ENCODE assay signal across 11 mouse cellular contexts in the genomic region with DNA sequence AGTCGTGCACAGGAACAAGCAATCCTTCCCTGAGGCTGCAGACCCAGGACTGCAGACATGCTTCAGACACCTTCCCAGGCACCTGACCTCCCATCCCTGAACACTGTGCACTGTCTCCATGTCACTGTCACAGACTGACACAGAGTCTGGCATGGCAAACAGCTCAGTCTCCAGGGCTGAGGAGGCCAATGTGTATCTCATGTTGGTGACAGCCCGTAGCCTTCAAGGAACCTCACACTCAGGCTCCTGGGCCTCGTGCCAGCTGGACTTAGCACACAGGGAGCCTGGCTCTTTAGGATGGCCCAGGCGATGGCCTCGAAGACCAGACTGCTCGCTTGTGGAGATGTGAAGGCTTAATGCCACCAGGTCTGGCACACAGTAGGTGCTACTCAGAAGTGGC. TPM values are rescaled to one million over a fixed set of nuclear protein-coding genes. Genes with fewer than 3 reads are reported as not detected.
DNase-seq lines count a peak whose midpoint lies in the region; ATAC-seq and TF ChIP-seq lines count a peak whose summit lies in the region.
"Had no signal": no experiment of that assay in that cellular context is flagged by ENCODE, and none has a peak within 500 bp of the region (broad histone marks: within the 10 kb centered on the region; RNA-seq: fewer than 3 reads in every experiment).

No protein-coding gene starts in this region.

- H3K27me3 ChIP-seq in midbrain, embryonic 14.5 days (ENCODE audit: control insufficient read depth, insufficient read depth, low read length): no peaks in the 10 kb centered on the region
- no peaks in the 10 kb centered on the region for H3K27me3 ChIP-seq in midbrain, postnatal 0 days (ENCODE audit: insufficient read depth, low read length)
- H3K27me3 ChIP-seq in neural tube, embryonic 15.5 days (replicated peaks): no peaks in the 10 kb centered on the region
- no peaks in the 10 kb centered on the region for H3K27me3 ChIP-seq in forebrain, embryonic 11.5 days (ENCODE audit: control insufficient read depth, insufficient read depth, low read length)

- no peak for TF ChIP-seq CTCF in midbrain, postnatal 0 days (IDR thresholded peaks at IDR 0.05)

- peak; percentile 21 for DNase-seq in midbrain, embryonic 14.5 days
- DNase-seq in midbrain, postnatal 0 days (ENCODE audit: low spot score): no peak
- DNase-seq in brain, adult 2 months (ENCODE audit: low read depth, low spot score): peak; percentile 84
- DNase-seq in gastrocnemius, adult 8-10 months (ENCODE audit: low spot score in 2 of 2): peak; percentile 35 to 36
- DNase-seq in lung, postnatal 25 days (ENCODE audit: low spot score): peak; percentile 25
- DNase-seq in urinary bladder, postnatal 4 days (ENCODE audit: low spot score in 2 of 2): no peak
- DNase-seq in forebrain, embryonic 11.5 days (ENCODE audit: low spot score): no peak

- H3K4me3 ChIP-seq in midbrain, embryonic 14.5 days (replicated peaks; ENCODE audit: low read depth, low read length): no peak overlapping the region
- no peak overlapping the region for H3K4me3 ChIP-seq in midbrain, postnatal 0 days (ENCODE audit: low read depth, low read length)
- H3K4me3 ChIP-seq in neural tube, embryonic 15.5 days (replicated peaks): no peak overlapping the region
- H3K4me3 ChIP-seq in forebrain, embryonic 11.5 days (ENCODE audit: low read depth, low read length): no peak overlapping the region
- H3K4me3 ChIP-seq: heart, embryonic 10.5 days; limb, embryonic 15.5 days had no signal

- WGBS in midbrain, embryonic 14.5 days: 88% methylated on average over 6 of the region's 6 CpGs
- WGBS in midbrain, postnatal 0 days: 69% methylated on average over 6 of the region's 6 CpGs
- 82% methylated on average over 6 of the region's 6 CpGs for WGBS in neural tube, embryonic 15.5 days
- 94% methylated on average over 6 of the region's 6 CpGs for WGBS in forebrain, embryonic 11.5 days

- no peak overlapping the region for H3K4me2 ChIP-seq in midbrain, embryonic 14.5 days (ENCODE audit: low read length)
- no peak overlapping the region for H3K4me2 ChIP-seq in midbrain, postnatal 0 days (ENCODE audit: low read depth, low read length, poor library complexity, severe bottlenecking)
- no peak overlapping the region for H3K4me2 ChIP-seq in neural tube, embryonic 15.5 days
- H3K4me2 ChIP-seq in forebrain, embryonic 11.5 days (ENCODE audit: low read depth, low read length, severe bottlenecking): no peak overlapping the region
- H3K4me2 ChIP-seq: limb, embryonic 15.5 days had no signal

- no peak overlapping the region for H3K9ac ChIP-seq in midbrain, embryonic 14.5 days (replicated peaks; ENCODE audit: low read length)
- H3K9ac ChIP-seq in midbrain, postnatal 0 days (replicated peaks; ENCODE audit: low read length, poor library complexity, severe bottlenecking): no peak overlapping the region
- no peak overlapping the region for H3K9ac ChIP-seq in neural tube, embryonic 15.5 days (replicated peaks)
- H3K9ac ChIP-seq in forebrain, embryonic 11.5 days (ENCODE audit: low read length): no peak overlapping the region
- H3K9ac ChIP-seq: limb, embryonic 15.5 days had no signal

- H3K36me3 ChIP-seq in midbrain, embryonic 14.5 days (ENCODE audit: control insufficient read depth, insufficient read depth, low read length): no peaks in the 10 kb centered on the region
- no peaks in the 10 kb centered on the region for H3K36me3 ChIP-seq in midbrain, postnatal 0 days (ENCODE audit: insufficient read depth, low read length)
- H3K36me3 ChIP-seq in neural tube, embryonic 15.5 days: 0 out of 2 replicates have a peak, but pooled peaks cover 2% of the 10 kb centered on the region
- H3K36me3 ChIP-seq in forebrain, embryonic 11.5 days (ENCODE audit: control insufficient read depth, insufficient read depth, low read length): no peaks in the 10 kb centered on the region
- H3K36me3 ChIP-seq: heart, embryonic 10.5 days; limb, embryonic 15.5 days had no signal

- ATAC-seq in midbrain, embryonic 14.5 days (ENCODE audit: low FRiP score, low TSS enrichment): no peak
- ATAC-seq in midbrain, postnatal 0 days (ENCODE audit: low FRiP score): no peak
- no peak for ATAC-seq in neural tube, embryonic 15.5 days (ENCODE audit: low FRiP score)
- ATAC-seq in forebrain, embryonic 11.5 days (replicated peaks; ENCODE audit: low FRiP score): no peak

- H3K4me1 ChIP-seq in midbrain, embryonic 14.5 days (ENCODE audit: control insufficient read depth, insufficient read depth, low read length): peaks cover 10% of the 10 kb centered on the region
- 0 out of 2 replicates have a peak, but pooled peaks cover 2% of the 10 kb centered on the region for H3K4me1 ChIP-seq in midbrain, postnatal 0 days (ENCODE audit: insufficient read depth, low read length)
- H3K4me1 ChIP-seq in neural tube, embryonic 15.5 days: peaks cover 20% of the 10 kb centered on the region
- H3K4me1 ChIP-seq in forebrain, embryonic 11.5 days (replicated peaks; ENCODE audit: control insufficient read depth, insufficient read depth, low read length): no peaks in the 10 kb centered on the region

- H3K27ac ChIP-seq in midbrain, embryonic 14.5 days (replicated peaks; ENCODE audit: low read depth, low read length): no peak overlapping the region
- no peak overlapping the region for H3K27ac ChIP-seq in midbrain, postnatal 0 days (ENCODE audit: low read depth, low read length)
- H3K27ac ChIP-seq in neural tube, embryonic 15.5 days (replicated peaks): no peak overlapping the region
- no peak overlapping the region for H3K27ac ChIP-seq in forebrain, embryonic 11.5 days (ENCODE audit: low read depth, low read length)
- H3K27ac ChIP-seq: heart, embryonic 10.5 days; limb, embryonic 15.5 days had no signal

- H3K9me3 ChIP-seq in midbrain, embryonic 14.5 days (ENCODE audit: control insufficient read depth, low read length): no peaks in the 10 kb centered on the region
- H3K9me3 ChIP-seq in midbrain, postnatal 0 days (ENCODE audit: low read length): no peaks in the 10 kb centered on the region
- no peaks in the 10 kb centered on the region for H3K9me3 ChIP-seq in neural tube, embryonic 15.5 days (replicated peaks)
- no peaks in the 10 kb centered on the region for H3K9me3 ChIP-seq in forebrain, embryonic 11.5 days (ENCODE audit: control insufficient read depth, low read length)
- H3K9me3 ChIP-seq: heart, embryonic 10.5 days; limb, embryonic 15.5 days had no signal

RNA-seq across cellular contexts. Expression of a gene that starts 27.4 kb away (rescaled TPM):
- polyA plus RNA-seq in midbrain, embryonic 14.5 days (2014; fragmentation: Nextera tagmentation; extraction: Ambion mirVana): not detected in 2 replicates
- total RNA-seq in midbrain, postnatal 0 days (2014; rRNA removed): 0.11 TPM in 1 of 2 replicates, not detected in the other
- 0.12 and 0.25 TPM in 2 replicates for polyA plus RNA-seq in midbrain, postnatal 0 days (2015; fragmentation: Nextera tagmentation; extraction: Ambion mirVana)
- not detected for total RNA-seq in gastrocnemius, adult 8-10 months (2022)
- 0.24 TPM in 1 of 2 replicates, not detected in the other for polyA plus RNA-seq in neural tube, embryonic 15.5 days (2015; fragmentation: Nextera tagmentation; extraction: Ambion mirVana)
- not detected in 2 replicates for polyA plus RNA-seq in forebrain, embryonic 11.5 days (2014; fragmentation: Nextera tagmentation; extraction: Ambion mirVana)
- polyA plus RNA-seq: heart, embryonic 10.5 days; large intestine, adult 2 months; limb, embryonic 15.5 days had no signal

RNA-seq across cellular contexts. Expression of a gene that starts 37.6 kb away (rescaled TPM):
- 6.2 and 11.8 TPM in 2 replicates for polyA plus RNA-seq in midbrain, embryonic 14.5 days (2014; fragmentation: Nextera tagmentation; extraction: Ambion mirVana)
- total RNA-seq in midbrain, postnatal 0 days (2014; rRNA removed): 85.1 and 85.3 TPM in 2 replicates
- 18.4 and 22.8 TPM in 2 replicates for polyA plus RNA-seq in midbrain, postnatal 0 days (2015; fragmentation: Nextera tagmentation; extraction: Ambion mirVana)
- total RNA-seq in gastrocnemius, adult 8-10 months (2022): 1 to 10 TPM; 1.5 to 2.5 (median 1.6) TPM
- 13.0 and 17.8 TPM in 2 replicates for polyA plus RNA-seq in neural tube, embryonic 15.5 days (2015; fragmentation: Nextera tagmentation; extraction: Ambion mirVana)
- 0.98 and 1.2 TPM in 2 replicates for polyA plus RNA-seq in forebrain, embryonic 11.5 days (2014; fragmentation: Nextera tagmentation; extraction: Ambion mirVana)

Comparison
In these comparisons a context has a peak if more than half of its experiments do, and no peak if none do; other contexts are left out.
1. DNase-seq: peak in midbrain, embryonic 14.5 days (single experiment), brain, adult 2 months (single experiment), gastrocnemius, adult 8-10 months (2 of 2) and lung, postnatal 25 days (single experiment); none in midbrain, postnatal 0 days (single experiment), urinary bladder, postnatal 4 days (0 of 2) and forebrain, embryonic 11.5 days (single experiment).